Mouse (Mus musculus): ENCODE data around the gene Ampd2.
A peak's percentile ranks its signal among the peaks of the same experiment; 100 is the strongest.

Gene Ampd2

GRCm38 (mm10) chr3:108069231-108069870 is 17.1 kb downstream of the Ampd2 start:
- DNase-seq (ENCODE audit: inconsistent ontology term): no peak

- DNase-seq (ENCODE audit: inconsistent ontology term): no peak
These were observed 17.6 kb downstream of the Ampd2 start for GRCm38 (mm10) chr3:108068826-108069225.

GRCm38 (mm10) chr3:108067370-108067934 is 19.0 kb downstream of the Ampd2 start:
- no peak for DNase-seq (ENCODE audit: inconsistent ontology term)

GRCm38 (mm10) chr3:108065551-108065950 is 20.9 kb downstream of the Ampd2 start:
- no peak for DNase-seq (ENCODE audit: inconsistent ontology term)

GRCm38 (mm10) chr3:108064672-108065071 is 21.8 kb downstream of the Ampd2 start:
- DNase-seq (ENCODE audit: inconsistent ontology term): no peak

- DNase-seq (ENCODE audit: inconsistent ontology term): no peak
These were observed 23.8 kb downstream of the Ampd2 start for GRCm38 (mm10) chr3:108062648-108063047.

GRCm38 (mm10) chr3:108061420-108061819 is 25.0 kb downstream of the Ampd2 start:
- peak; percentile 64 for DNase-seq (ENCODE audit: inconsistent ontology term)

- no peak for DNase-seq (ENCODE audit: inconsistent ontology term)
These were observed 36.0 kb downstream of the Ampd2 start for GRCm38 (mm10) chr3:108050493-108050892.

GRCm38 (mm10) chr3:108048306-108048705 is 38.1 kb downstream of the Ampd2 start:
- DNase-seq (ENCODE audit: inconsistent ontology term): no peak

GRCm38 (mm10) chr3:108046944-108047655 is 39.4 kb downstream of the Ampd2 start:
- DNase-seq (ENCODE audit: inconsistent ontology term): no peak

GRCm38 (mm10) chr3:108044394-108045140 is 41.9 kb downstream of the Ampd2 start, which contains the start of gene Gstm4:
Gene Gstm4, minus strand, starts transcription at chr3:108044894.
- DNase-seq (ENCODE audit: inconsistent ontology term): peak; percentile 80

GRCm38 (mm10) chr3:108033156-108033555 is 53.3 kb downstream of the Ampd2 start:
- peak; percentile 81 for DNase-seq (ENCODE audit: inconsistent ontology term)

- peak; percentile 73 for DNase-seq (ENCODE audit: inconsistent ontology term)
These were observed 54.3 kb downstream of the Ampd2 start for GRCm38 (mm10) chr3:108032113-108032512.

GRCm38 (mm10) chr3:108028641-108029365 is 57.6 kb downstream of the Ampd2 start:
- DNase-seq (ENCODE audit: inconsistent ontology term): no peak

GRCm38 (mm10) chr3:108026597-108026996 is 59.9 kb downstream of the Ampd2 start:
- DNase-seq (ENCODE audit: inconsistent ontology term): no peak

- no peak for DNase-seq (ENCODE audit: inconsistent ontology term)
These were observed 60.4 kb downstream of the Ampd2 start for GRCm38 (mm10) chr3:108026049-108026448.

GRCm38 (mm10) chr3:108025318-108025717 is 61.1 kb downstream of the Ampd2 start:
- no peak for DNase-seq (ENCODE audit: inconsistent ontology term)
